Mouse (Mus musculus): ENCODE measurements at regions not wholly inside any gene's neighbourhood (a gene's known extent, or its start where the extent isn't known, plus 50 kb on each side); places are given as distances from the start of the nearest gene placed in this dataset.

DNA sequence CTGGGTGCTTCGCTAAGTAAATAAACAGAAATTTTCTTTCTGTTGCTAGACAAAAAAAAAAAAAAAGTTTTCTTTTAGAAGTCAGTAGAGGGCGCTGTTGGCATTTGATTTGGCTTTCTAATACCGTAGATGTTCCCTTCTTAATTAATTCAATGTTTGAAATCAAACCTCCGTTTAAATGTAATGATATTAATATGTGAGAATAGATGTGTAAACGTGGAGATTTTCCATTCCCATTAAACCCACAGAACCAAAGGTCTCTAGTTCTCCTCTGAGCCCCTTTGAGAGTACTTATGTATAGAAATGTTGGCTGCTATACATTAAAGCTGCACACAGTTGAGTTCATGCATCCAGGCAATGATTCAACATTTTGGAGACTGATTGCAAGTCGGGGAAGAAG lies 121.8 kb upstream of the Mpdz start:
- intact Hi-C loops (cut with DNase I): loop anchor here (2.0 to 10.0 kb wide), 8 partner anchors 387 to 1370 kb away; no protein-coding TSS in a partner anchor
- Histone ChIP-seq H3K27me3 (ENCODE audit: control insufficient read depth, insufficient read depth, low read length) (no peaks in the 10 kb centered on the region), H3K27ac (peak overlapping the region; percentile 42; the same call in 1 of the 2 replicates), H3K9ac (ENCODE audit: low read depth, low read length) (no peak overlapping the region), H3K36me3 (ENCODE audit: control insufficient read depth, insufficient read depth, low read length) (no peaks in the 10 kb centered on the region), H3K4me1 (ENCODE audit: control insufficient read depth, insufficient read depth, low read length) (no peaks in the 10 kb centered on the region; the same call in 1 of the 2 replicates), H3K4me3 (no peak overlapping the region), H3K79me2 (replicated peaks; ENCODE audit: control insufficient read depth, insufficient read depth, low read length) (no peaks in the 10 kb centered on the region)
- no peak for DNase-seq
- TF ChIP-seq CTCF (IDR thresholded peaks at IDR 0.05) (peak; percentile 78), POLR2A (IDR thresholded peaks at IDR 0.05; ENCODE audit: insufficient read depth, low read depth, low read length) (no peak), EP300 (IDR thresholded peaks at IDR 0.05; ENCODE audit: insufficient read depth, low read depth, low read length) (no peak)
- 5% methylated on average over 6 of the region's 6 CpGs for WGBS

DNA sequence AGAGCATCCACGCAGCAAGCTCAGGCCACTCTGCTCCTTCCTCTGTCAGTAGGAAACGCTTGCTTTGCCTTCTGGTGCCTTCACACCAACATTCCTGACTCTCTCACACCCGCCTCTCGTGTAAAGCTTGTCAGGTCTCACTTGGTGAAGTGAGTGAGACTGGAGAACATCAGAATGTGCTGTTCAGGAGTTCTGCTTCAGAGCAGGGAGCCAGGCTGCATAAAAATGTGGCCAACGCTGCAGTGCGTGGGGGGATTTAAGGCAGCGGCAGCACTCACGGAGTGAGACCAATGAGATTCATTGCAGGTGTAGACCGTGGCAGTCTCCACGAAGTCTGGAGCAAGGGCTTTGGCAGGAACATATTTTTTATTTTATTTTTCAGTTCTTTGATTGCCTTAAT lies 121.0 kb upstream of the Mpdz start:
- peak in 1 of 2 experiments; percentile 6 for DNase-seq
- intact Hi-C loops (cut with DNase I): loop anchor here (5.0 to 10.0 kb wide), 5 partner anchors 386 to 1371 kb away; no protein-coding TSS in a partner anchor
- Histone ChIP-seq H3K4me3 (no peak overlapping the region), H3K4me1 (ENCODE audit: control insufficient read depth, insufficient read depth, low read length) (no peaks in the 10 kb centered on the region; the same call in 1 of the 2 replicates), H3K79me2 (replicated peaks; ENCODE audit: control insufficient read depth, insufficient read depth, low read length) (no peaks in the 10 kb centered on the region), H3K27ac (no peak overlapping the region; the same call in 1 of the 2 replicates), H3K9ac (ENCODE audit: low read depth, low read length) (no peak overlapping the region), H3K36me3 (ENCODE audit: control insufficient read depth, insufficient read depth, low read length) (no peaks in the 10 kb centered on the region), H3K27me3 (ENCODE audit: control insufficient read depth, insufficient read depth, low read length) (no peaks in the 10 kb centered on the region)
- 56% methylated on average over 10 of the region's 10 CpGs for WGBS
- TF ChIP-seq CTCF (IDR thresholded peaks at IDR 0.05) (no peak), POLR2A (IDR thresholded peaks at IDR 0.05; ENCODE audit: insufficient read depth, low read depth, low read length) (no peak)

DNA sequence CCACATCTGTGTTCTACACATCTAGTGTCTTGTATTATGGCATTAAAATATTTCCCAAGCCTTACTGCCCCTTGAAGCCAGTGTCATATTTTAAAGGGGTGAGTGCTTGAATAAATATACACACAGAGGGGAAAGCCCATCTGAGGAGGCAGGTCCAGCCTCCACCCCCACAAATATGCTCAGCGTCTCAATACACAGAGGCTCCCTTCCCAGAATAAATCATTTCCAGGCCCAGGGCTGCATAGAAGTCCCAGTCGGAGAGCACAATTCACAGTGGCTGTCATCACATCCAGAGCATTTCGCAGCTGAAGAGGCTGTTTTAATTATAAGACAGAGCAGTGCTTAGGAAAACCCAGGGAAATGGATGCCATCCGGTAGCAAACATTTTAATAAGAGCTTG lies 118.8 kb upstream of the Mpdz start:
- H3K4me3 ChIP-seq: no peak overlapping the region
- H3K27me3 ChIP-seq (ENCODE audit: control insufficient read depth, insufficient read depth, low read length): no peaks in the 10 kb centered on the region
- no peak overlapping the region for H3K9ac ChIP-seq (ENCODE audit: low read depth, low read length)
- WGBS: 56% methylated on average over 4 of the region's 4 CpGs
- H3K79me2 ChIP-seq (replicated peaks; ENCODE audit: control insufficient read depth, insufficient read depth, low read length): no peaks in the 10 kb centered on the region
- no peaks in the 10 kb centered on the region for H3K36me3 ChIP-seq (ENCODE audit: control insufficient read depth, insufficient read depth, low read length)
- H3K27ac ChIP-seq: no peak overlapping the region; the same call in 1 of the 2 replicates
- intact Hi-C loops (cut with DNase I): loop anchor here (5.0 to 10.0 kb wide), 5 partner anchors 384 to 1373 kb away; no protein-coding TSS in a partner anchor
- DNase-seq: peak in 1 of 2 experiments; percentile 26
- no peaks in the 10 kb centered on the region; the same call in 1 of the 2 replicates for H3K4me1 ChIP-seq (ENCODE audit: control insufficient read depth, insufficient read depth, low read length)
- TF ChIP-seq CTCF (IDR thresholded peaks at IDR 0.05) (no peak), EP300 (IDR thresholded peaks at IDR 0.05; ENCODE audit: insufficient read depth, low read depth, low read length) (no peak), POLR2A (IDR thresholded peaks at IDR 0.05; ENCODE audit: insufficient read depth, low read depth, low read length) (no peak)

DNA sequence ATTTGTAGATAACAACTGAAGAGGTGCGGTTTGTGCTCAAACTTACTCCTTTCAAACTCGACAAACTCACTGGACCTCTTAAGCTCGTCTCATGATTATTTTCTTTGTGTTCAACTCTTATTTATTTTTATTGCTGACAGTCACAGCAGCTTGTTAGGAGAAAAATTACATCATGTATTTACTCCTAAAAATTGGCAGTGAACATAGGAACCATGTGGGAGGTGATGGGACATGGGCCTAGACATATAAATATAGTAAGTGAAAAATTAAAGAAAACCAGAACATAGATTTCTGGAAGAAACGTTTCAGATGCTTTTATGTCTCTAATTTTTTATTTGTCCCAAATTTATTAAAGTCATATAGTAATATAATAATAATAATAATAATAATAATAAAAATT lies 108.2 kb upstream of the Mpdz start:
- TF ChIP-seq EP300 (IDR thresholded peaks at IDR 0.05; ENCODE audit: insufficient read depth, low read depth, low read length) (no peak), CTCF (IDR thresholded peaks at IDR 0.05) (no peak), POLR2A (IDR thresholded peaks at IDR 0.05; ENCODE audit: insufficient read depth, low read depth, low read length) (no peak)
- Histone ChIP-seq H3K4me3 (no peak overlapping the region), H3K4me1 (ENCODE audit: control insufficient read depth, insufficient read depth, low read length) (no peaks in the 10 kb centered on the region), H3K36me3 (ENCODE audit: control insufficient read depth, insufficient read depth, low read length) (no peaks in the 10 kb centered on the region), H3K27me3 (ENCODE audit: control insufficient read depth, insufficient read depth, low read length) (no peaks in the 10 kb centered on the region), H3K79me2 (replicated peaks; ENCODE audit: control insufficient read depth, insufficient read depth, low read length) (no peaks in the 10 kb centered on the region), H3K9ac (ENCODE audit: low read depth, low read length) (no peak overlapping the region), H3K27ac (no peak overlapping the region)
- intact Hi-C loops (cut with DNase I): no loop called here
- WGBS: 68% methylated on average over 4 of the region's 4 CpGs
- DNase-seq: no peak

DNA sequence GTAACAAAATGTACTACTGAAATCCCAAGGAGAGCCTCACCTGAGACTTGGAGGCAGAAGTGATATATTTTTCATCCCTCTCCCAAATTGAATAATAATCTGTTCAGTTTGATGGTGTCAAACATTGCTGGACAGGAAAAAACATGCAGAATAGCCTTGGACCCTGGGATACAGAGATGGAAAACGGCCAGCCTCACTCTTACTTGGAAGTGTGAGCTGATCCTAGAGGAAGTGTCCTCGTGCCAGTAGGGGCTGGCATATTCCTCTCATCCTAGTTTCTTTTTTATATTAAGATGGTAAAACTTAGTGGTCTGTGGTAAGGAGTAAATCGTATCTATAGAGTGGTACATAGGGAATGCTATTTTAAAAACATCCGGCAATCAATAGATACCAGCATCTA lies 107.6 kb upstream of the Mpdz start:
- Histone ChIP-seq H3K27ac (no peak overlapping the region), H3K9ac (ENCODE audit: low read depth, low read length) (no peak overlapping the region), H3K79me2 (replicated peaks; ENCODE audit: control insufficient read depth, insufficient read depth, low read length) (no peaks in the 10 kb centered on the region), H3K27me3 (ENCODE audit: control insufficient read depth, insufficient read depth, low read length) (no peaks in the 10 kb centered on the region), H3K36me3 (ENCODE audit: control insufficient read depth, insufficient read depth, low read length) (no peaks in the 10 kb centered on the region), H3K4me1 (ENCODE audit: control insufficient read depth, insufficient read depth, low read length) (no peaks in the 10 kb centered on the region), H3K4me3 (no peak overlapping the region)
- TF ChIP-seq CTCF (IDR thresholded peaks at IDR 0.05) (no peak), EP300 (IDR thresholded peaks at IDR 0.05; ENCODE audit: insufficient read depth, low read depth, low read length) (no peak), POLR2A (IDR thresholded peaks at IDR 0.05; ENCODE audit: insufficient read depth, low read depth, low read length) (no peak)
- DNase-seq: no peak
- intact Hi-C loops (cut with DNase I): no loop called here
- 57% methylated on average over 4 of the region's 4 CpGs for WGBS

DNA sequence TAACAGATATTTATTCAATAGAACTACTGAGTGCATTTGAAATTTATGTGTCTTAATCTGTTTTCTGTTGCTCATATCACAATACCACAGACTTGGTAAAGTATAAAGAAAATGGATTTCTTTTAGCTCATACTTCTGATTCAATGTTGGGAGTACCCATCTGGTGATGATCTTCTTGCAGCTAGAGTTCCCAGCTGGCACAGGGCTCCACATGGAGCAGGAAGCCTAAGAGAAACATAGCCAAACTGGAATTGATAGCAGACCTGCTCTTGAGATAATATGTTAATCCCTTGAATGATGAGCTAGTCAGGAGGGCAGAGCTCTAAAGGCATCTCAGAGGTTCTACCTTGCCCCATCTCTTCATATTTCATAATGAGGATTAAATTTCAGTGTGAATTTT lies 97.9 kb upstream of the Mpdz start:
- DNase-seq: no peak
- Histone ChIP-seq H3K79me2 (replicated peaks; ENCODE audit: control insufficient read depth, insufficient read depth, low read length) (no peaks in the 10 kb centered on the region), H3K36me3 (ENCODE audit: control insufficient read depth, insufficient read depth, low read length) (no peaks in the 10 kb centered on the region), H3K27me3 (ENCODE audit: control insufficient read depth, insufficient read depth, low read length) (no peaks in the 10 kb centered on the region), H3K4me1 (ENCODE audit: control insufficient read depth, insufficient read depth, low read length) (no peaks in the 10 kb centered on the region), H3K9ac (ENCODE audit: low read depth, low read length) (no peak overlapping the region), H3K4me3 (no peak overlapping the region), H3K27ac (no peak overlapping the region)
- TF ChIP-seq POLR2A (IDR thresholded peaks at IDR 0.05; ENCODE audit: insufficient read depth, low read depth, low read length) (no peak), EP300 (IDR thresholded peaks at IDR 0.05; ENCODE audit: insufficient read depth, low read depth, low read length) (no peak), CTCF (IDR thresholded peaks at IDR 0.05) (no peak)
- intact Hi-C loops (cut with DNase I): no loop called here
